Mouse (Mus musculus) cortical plate, adult 2 months (tissue): ENCODE measurements around the gene Unc13a.

Experiments
- CTCF ChIP-seq: fragments of 200-500 bp; IDR thresholded peaks from 2 replicates; pipeline ENCODE4 v1.5.1; 2011; ENCODE audit warnings: mild to moderate bottlenecking, control low read depth, low read length; ENCODE audit not compliant: insufficient read depth; ENCODE audit errors: extremely low read depth
- POLR2A ChIP-seq: fragments of 200-500 bp; IDR thresholded peaks from 2 replicates; pipeline ENCODE4 v1.6.1; 2011; ENCODE audit warnings: mild to moderate bottlenecking, low read length, control low read depth; ENCODE audit not compliant: insufficient read depth; ENCODE audit errors: extremely low read depth

GRCm38 (mm10) chr8:71719928-71720457 lies 48.4 kb upstream of the Unc13a start:
- TF ChIP-seq POLR2A (no peak), CTCF (no peak)
